Mouse (Mus musculus): ENCODE results near the gene Lamtor4.
A peak's percentile ranks its signal among the peaks of the same experiment; 100 is the strongest.
"Not testable (repeated sequence)": the region's sequence is repeated elsewhere in the genome, so short reads cannot be mapped to it uniquely, and the experiment has no call there.

The Lamtor4 gene

DNA sequence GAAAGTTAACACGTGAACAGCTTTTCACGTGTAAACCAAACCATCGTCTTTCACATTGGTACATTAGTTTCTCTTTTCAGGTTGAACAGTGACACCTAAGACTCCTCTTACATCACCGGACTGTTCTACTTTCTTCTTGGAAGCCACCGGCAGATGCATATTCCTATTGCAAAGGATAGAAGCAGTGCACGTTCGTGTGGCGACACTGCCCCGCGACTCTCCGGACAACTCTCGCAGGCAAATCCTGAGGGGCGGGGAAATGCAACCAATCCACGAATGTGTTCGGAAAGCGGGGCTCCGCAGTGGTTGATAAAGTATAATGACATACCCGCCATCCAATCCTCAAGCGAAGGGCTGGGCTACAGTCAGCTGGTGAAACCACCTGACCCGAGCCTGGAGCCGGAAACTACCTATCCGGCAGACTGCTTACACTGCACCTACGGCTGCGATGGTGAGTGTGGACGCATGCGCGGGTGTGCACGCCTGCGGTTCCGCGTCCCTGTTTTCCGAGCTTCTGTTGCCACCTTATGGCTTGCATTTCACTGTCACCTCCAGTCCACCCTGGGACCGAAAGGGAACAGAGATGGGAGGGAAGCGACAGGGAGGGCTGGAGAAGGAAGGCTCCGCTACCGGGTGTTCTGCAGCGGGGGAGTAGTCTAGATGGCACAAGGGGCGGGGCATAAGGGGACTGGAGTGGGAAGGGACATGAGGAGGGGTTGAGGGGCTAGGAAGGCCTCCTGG, at the start of gene Lamtor4:
Lamtor4 (plus strand) TSS at position 130 of the 741 bp plus-strand sequence.
- DNase-seq (ENCODE audit: low read depth, low spot score) = peak; percentile 95

DNA sequence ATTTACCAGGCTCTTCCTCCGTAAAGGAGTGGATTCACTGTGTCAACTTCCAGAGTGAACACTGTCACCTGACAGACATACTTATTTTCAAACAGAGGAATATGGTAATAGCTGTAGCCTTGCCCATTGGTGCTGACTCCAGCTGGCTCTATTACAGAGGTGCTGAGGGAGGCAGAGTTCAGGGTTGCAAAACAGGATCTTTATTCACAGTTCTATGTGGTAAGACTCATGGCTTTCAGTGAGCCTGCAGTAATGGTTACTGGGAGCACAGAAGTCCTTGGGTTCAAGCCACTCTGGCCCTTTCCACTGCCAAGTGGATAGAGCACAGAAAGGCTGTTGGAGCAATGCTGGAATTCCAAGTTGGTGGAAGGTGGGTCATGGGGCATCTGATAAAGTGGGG, 48.0 kb upstream of the Lamtor4 start:
- no peak for DNase-seq (ENCODE audit: low read depth, low spot score)

DNA sequence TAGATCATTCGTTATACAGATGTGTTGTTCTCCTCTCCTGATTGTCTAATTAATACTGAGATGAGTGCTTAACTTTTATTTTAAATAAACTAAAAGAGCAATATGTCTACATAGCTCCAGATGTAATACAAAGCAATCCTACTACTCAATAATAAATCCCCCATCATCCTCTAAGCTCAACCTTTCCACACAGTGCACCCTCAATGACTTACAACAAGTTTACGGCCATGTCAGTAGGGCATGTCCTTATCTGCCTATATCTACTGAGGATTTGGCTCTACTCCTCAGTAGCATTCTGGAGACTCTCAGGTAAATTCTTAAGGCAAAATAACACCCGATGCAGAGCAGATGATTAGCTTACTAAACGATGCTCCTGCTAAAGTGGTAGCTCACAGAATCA, 47.4 kb upstream of the Lamtor4 start:
- DNase-seq (ENCODE audit: low read depth, low spot score) = no peak

DNA sequence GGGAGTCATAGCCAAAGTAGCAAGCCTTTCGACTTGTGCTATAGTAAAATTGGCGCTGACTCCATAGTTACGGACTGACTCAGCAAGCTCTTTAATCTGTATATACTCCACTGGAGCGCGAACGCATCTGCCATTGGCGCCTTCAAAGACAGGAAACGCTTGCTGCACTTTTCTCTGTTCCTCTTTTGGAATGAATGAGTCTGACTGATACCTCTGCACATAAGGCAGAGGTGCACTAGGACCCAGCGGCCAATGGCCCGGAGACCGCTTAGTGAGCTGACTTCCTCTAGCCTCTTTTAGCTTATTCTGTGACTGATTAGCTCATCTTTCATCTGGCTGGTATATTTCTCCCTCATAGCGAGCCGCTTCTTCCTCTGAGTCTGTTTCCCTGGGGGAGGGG, 38.6 kb upstream of the Lamtor4 start:
- not testable (repeated sequence) for DNase-seq (ENCODE audit: low read depth, low spot score)

DNA sequence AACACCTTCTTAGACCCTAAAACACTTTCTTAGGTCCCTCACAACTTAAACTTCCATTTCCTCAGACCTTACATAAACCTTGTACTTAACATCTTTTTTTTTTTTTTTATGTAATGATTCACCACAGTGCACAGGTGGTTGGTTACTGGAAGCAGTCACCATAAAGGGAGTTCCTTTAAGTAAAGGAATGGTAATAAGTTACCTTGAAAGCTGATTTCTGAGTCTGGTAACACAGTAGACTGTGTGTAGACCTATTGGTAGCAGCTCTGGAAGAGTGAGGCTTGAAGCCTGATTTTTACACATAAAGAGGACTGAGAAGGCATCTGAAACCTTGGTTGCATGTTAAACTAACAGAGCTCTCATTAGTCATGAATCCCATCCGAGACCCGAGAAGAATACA, 35.4 kb upstream of the Lamtor4 start:
- no peak for DNase-seq (ENCODE audit: low read depth, low spot score)

DNA sequence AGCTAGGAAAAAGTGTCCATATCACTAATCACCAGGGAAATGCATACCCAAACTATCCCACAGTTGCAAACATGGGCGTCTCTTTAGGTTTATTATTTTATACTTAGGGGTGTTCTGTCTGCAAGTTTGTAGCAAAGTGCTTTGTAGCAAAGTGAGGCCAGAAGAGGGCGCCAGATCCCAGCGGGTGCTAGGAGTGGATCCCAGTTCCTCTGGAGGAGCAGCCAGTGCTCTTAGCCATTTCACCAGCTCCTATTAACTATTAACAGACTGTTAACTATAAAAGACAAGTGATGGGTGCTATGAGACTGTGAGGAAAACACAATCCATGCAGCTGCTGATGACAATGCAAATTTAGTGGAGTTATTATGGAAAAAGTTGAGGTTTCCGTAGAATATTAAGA, 33.2 kb upstream of the Lamtor4 start:
- DNase-seq (ENCODE audit: low read depth, low spot score) = peak; percentile 72

DNA sequence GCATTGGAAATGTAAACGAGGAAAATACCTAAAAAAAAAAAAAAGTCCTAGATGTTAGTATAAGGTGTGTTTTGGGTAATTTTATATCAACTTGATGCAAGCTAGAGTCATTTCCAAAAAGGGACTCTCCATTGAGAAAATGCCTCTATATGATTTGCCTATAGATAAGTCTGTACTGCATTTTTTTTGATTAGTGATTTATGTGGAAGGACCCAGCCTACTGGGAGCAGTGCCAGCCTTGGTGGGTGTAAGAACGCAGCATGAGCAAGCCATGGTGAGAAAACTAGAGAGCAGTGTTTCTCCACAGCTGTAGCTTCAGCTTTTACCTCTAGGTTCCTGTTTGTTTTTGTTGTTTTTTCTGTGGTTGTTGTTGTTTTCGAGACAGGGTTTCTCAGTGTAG, 32.0 kb upstream of the Lamtor4 start:
- DNase-seq (ENCODE audit: low read depth, low spot score) = no peak

DNA sequence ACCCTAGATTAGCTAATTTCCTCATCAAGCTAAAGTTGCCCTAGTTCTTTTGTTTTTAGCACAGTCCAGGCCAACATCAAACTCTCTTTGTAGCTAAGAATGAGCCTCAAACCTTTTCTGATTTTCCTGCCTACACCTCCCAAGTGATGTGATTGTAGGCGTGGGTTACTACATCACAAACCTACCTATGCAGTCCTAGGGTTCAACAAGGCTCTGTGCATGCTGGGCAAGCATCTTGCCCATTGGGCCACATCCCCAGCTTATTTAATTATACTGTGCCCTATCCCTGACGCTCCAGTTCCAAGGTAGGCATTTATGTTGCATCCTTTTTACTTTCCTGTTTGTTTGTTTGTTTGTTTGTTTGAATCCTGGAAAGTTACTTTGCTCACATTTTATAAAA, 29.6 kb upstream of the Lamtor4 start, which contains the start of gene Nxpe5:
Nxpe5 (plus strand) TSS at position 199 of the 400 bp plus-strand sequence.
- no peak for DNase-seq (ENCODE audit: low read depth, low spot score)

DNA sequence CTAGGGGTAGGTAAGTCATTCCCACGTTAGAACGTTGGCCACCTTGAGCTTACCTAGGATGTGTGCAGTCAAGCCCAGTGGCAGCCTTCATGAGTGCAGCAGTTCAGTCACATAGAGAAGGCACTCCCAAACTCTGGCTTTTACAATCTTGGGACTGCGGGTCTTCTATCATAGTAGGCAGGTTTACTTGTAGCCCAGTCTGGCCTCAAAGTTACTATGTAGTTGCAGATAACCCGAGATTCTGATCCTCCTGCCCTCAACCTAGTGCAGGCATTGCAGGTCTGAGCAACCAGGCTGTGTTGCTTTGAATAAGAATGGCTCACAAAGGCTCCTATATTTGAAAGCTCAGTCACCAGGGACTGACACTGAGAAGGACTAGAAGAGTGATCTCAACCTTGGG, 28.8 kb upstream of the Lamtor4 start:
- no peak for DNase-seq (ENCODE audit: low read depth, low spot score)

DNA sequence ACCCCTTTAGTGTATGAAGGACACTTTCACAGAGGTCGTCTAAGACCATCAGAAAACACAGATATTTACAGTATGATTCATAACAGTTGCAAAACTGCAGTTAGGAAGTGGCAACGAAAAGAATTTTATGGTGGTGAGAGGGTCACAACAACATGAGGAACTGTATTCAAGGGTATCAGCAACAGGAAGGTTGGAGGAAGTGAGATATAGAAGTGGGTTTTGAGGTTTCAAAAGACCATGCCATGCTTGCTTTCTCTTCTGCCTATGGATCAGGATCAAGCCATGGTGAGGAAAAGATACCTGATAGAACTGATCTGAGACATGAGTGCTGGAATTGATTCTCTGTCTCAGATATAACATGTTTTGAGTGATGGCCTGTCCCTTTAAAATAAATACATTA, 27.9 kb upstream of the Lamtor4 start:
- DNase-seq (ENCODE audit: low read depth, low spot score) = no peak

DNA sequence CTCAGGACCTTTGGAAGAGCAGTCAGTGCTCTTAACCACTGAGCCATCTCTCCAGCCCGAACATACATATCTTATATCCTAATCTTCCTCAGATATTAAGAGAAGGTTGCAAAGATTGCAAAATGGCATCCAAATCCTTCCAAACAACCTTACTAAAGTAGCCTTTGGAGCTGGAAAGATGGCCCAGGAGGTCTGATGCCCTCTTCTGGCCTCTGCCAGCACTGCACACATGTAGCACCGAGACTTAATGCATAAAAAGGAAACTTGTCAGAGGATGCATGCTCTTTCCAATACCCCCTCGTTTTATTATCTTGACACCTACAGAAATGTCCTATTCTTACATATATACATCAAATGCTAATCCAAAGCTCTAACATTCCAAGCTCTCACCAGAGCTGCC, 27.3 kb upstream of the Lamtor4 start:
- peak; percentile 23 for DNase-seq (ENCODE audit: low read depth, low spot score)

DNA sequence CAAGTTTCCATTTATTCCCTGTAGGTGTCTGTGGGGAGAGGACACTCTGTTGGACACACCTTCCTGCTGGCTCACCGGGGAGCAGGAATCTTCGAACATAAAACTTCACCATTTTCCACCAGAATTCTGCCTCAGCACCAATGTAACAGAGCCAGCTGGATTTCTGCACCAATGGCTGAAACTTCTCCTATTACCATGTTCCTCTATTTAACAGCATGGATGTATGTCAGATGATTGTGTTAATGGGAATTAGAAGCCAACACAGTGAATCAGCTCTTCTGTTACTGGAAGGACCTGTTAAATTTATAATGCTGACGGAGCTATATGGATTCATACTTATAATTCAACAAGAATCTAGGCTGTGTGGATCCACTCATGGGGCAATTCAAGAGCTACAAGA, 25.8 kb upstream of the Lamtor4 start:
- DNase-seq (ENCODE audit: low read depth, low spot score) = no peak

DNA sequence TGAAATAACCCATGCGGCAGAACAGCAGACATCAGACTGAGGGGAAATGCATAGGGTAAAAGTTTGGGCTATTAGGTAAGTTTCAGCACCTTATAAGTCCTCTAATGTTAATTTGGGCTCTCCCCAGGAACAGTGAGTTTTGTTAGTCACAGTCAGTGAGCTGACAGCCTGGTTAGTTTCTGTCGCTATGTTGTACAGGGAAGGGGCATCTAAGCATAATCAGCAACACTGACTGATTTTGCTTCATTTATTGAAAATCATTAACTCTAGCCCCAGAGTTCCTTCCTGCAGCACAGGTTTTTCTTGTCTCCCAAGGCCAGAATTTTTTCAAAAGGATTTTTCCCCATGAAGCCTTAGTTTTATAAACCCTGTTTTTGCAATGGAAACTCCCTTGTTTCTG, 21.5 kb upstream of the Lamtor4 start:
- DNase-seq (ENCODE audit: low read depth, low spot score) = no peak

DNA sequence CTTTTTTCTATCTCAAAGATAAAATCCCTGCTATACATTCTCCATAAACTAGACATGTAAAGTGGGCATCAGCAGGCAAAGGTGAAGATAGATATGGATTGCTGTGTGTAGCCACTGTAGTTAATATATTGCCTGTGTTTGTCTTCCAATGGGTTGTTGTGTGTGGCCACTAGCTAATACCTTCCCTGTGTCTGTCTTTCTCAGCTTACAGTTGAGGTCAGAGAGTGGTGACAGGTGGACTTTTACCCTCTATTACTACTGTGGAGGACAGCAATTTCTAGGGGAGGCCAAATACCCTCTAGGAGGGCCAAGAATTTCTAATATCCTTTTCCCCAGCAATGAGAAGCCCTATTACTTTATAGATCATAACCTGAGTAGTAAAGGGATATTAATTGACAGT, 21.1 kb upstream of the Lamtor4 start:
- no peak for DNase-seq (ENCODE audit: low read depth, low spot score)

DNA sequence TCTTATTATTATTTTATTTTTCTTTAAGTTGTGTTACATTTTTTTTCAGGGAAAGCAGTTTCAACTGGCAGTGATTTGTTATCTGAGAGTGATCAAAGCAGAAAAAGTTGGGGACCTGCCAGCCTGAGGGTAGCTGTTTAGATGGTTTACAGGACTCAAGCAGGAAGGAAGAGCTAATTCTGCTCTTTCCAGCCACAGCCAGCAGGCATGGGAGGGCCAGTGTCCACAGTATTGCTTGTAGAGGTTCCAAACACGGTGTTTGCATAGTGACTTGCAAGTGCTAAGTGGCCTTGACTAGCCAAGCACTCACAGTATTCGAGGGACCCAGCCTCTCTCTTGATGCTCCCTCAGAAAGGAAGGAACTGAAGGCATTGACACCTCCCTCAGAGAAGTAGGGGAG, 13.8 kb upstream of the Lamtor4 start:
- DNase-seq (ENCODE audit: low read depth, low spot score) = no peak

DNA sequence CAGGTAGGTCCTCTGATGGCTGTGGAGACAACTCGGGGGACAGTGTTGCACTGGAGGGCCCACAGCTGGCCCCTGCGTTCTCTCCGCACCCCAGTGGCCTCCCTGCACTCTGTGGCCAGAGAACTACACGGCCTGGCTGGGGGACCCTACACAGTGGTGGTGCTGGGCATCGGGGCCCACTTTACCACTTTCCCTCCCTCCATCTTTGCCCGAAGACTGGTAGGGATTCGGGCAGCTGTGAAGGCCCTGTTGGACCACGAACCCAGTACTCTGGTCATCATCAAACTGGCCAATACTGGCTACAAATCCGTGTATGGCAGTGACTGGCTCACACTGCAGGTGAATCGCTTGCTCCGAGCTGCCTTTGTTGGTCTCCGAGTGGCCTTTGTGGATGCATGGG, 4.1 kb upstream of the Lamtor4 start:
- DNase-seq (ENCODE audit: low read depth, low spot score) = no peak

DNA sequence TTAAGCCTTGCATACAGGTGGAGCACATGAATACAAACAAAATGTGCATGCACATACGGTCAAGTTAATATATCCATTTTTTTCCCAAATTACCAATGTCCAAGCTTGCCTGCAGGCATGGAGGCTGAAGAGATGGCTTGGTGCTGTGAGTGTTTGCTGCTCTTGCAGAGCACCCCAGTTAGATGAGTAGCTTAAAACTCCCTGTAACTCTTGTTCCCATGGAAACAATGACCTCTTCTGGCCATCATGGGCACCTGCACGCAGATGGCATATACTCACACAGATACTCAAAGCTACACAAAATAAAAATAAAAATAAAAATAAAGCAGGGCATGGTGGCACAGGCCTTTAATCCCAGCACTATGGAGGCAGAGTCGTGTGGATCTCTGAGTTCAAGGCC, 2.2 kb upstream of the Lamtor4 start:
- no peak for DNase-seq (ENCODE audit: low read depth, low spot score)

DNA sequence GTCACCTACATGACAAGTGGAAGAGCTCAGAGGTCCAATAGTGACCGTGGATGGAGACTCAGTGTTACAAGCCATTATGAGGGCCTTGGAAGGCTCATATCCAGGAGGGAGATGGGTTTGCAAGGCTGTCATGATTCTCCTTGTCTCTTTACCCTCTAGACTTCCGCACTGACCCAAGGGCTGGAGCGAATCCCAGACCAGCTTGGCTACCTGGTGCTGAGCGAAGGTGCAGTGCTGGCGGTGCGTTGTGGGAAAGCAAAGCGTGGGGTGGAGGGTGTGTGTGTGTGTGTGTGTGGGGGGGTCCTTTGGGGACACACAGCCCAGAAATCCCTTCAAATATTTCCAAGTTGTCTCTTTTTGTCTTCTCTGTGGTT, 799 bp downstream of the Lamtor4 start:
- no peak for DNase-seq (ENCODE audit: low read depth, low spot score)

DNA sequence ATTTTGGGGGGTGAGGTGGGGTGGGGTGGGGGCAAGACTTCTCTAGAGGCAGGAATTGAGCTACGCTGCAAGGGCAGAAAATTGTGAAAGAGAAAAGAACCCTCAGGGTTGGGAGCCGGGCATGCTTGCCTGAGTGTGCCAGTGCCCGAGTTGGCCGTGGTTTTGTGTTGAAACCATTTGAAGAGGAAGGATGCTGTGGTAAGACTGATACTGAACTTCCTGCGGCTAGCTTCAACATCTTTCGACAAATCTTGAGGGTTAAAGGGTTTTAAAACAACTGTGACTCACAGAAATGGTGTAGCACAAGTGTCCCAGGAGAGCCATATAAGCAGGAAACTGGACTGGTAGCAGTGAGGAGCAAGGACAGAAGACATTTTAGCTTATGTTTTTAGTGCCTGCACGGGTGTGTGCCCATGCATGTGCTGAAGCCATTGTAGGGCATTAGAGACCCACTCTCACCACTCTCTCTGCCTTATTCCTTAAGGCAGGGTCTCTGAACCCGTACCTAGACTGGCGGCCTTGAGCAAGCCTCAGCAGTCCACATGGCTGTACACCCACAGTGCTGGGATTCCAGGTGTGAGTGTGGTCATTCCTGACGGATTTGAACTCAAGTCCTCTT, 1.8 kb downstream of the Lamtor4 start:
- DNase-seq (ENCODE audit: low read depth, low spot score) = no peak

DNA sequence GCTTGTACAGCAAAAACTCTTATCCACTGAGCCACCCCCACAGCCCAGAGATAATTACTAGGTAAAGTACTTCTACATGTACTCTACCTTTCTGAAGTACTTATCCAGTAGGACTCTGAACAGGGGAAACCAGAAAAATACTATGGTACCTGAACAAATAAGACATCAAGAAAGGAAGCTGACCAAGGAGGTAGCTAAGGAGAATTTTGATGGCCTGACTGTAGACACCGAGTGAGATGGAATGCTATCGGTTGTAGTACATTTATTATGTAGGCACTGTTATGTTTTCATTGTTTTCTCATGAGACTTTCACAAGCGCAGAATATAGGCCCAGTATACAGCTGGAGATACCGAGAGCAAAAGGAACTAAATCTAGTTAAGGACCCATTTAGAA, 2.3 kb downstream of the Lamtor4 start:
- no peak for DNase-seq (ENCODE audit: low read depth, low spot score)

DNA sequence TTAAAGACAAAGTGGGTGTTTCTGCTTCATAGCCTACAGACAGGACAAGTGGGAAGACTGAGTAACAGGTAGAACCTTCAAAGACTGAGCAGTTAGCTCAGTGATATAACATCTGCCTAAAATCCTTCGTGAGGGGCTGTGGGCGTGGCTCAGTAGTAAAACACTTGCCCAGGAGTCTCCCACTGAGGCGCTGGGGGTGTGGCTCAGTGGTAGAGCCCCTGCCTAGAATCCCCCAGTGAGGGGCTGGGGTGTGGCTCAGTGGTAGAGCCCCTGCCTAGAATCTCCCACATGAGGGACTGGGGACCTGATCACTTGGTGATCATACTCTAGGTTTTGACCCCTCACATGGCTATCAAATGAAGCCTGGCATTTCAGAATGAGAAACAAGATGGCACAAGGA, 2.8 kb downstream of the Lamtor4 start:
- no peak for DNase-seq (ENCODE audit: low read depth, low spot score)

DNA sequence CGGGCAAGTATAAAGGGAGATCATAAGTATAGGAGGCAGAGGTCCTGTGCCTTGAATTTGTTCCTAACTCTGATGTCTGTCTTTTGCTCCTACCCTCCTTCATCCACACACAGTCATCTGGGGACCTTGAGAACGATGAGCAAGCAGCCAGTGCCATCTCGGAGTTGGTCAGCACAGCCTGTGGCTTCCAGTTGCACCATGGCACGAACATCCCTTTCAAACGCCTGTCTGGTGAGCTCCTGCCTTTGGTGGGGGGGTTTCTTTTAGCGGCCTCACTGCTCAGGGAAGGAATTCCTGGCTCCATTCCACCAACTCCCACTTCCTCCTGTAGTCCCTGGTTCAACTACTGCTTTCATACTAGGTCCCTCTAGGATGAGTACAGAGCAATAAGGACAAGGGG, 3.3 kb downstream of the Lamtor4 start:
- no peak for DNase-seq (ENCODE audit: low read depth, low spot score)

DNA sequence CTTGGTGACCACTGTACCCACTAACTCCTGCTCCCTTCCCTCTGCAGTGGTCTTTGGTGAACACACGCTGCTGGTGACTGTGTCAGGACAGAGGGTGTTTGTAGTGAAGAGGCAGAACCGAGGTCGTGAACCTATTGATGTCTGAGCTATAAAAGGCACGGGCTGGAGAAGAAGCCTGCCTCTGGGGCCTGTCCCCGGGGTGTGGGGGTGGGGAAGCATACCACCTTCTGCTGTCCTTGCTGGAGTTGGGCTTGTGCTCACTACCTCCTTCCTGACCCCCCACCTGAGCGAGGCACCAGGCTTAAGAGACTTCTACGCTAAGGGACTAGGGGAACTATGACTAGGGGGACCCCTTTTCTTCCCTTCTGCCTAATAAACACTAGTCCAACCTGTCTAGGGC, 3.7 kb downstream of the Lamtor4 start:
- DNase-seq (ENCODE audit: low read depth, low spot score) = no peak

DNA sequence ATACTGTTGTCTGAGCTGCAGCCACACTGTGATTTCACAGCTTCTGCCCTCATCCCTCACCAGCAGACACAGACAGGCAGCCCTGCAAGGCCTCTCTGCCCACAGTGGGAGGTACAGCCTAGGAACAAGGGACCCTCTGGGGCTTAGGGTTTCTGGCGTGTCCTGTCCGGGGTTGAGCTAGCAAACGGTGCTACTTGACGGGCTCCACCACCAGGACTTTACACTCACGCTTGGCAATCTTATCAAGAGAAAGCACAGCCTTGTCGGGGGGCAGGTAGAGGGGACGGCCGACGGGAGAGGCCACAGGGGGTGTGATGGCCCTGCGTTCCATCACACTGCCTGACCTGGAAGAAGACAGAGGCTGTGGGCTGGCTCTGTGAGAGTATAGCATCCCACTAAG, 4.8 kb downstream of the Lamtor4 start:
- DNase-seq (ENCODE audit: low read depth, low spot score) = no peak

All from mesoderm, embryonic 11.5 days (tissue).